Mouse (Mus musculus) lung, embryonic 14.5 days (tissue): ENCODE results near the gene Cog5. TPM values are rescaled to one million over a fixed set of nuclear protein-coding genes. Genes with fewer than 3 reads are reported as not detected.
A peak's percentile ranks its signal among the peaks of the same experiment; 100 is the strongest.

Experiments
- ATAC-seq: fragments of 200-750 bp; cut with Nextera tagmentation; 2 replicates; pipeline ENCODE4 v1.8.0; 2017; ENCODE audit warnings: mild to moderate bottlenecking, moderate TSS enrichment, moderate library complexity; ENCODE audit not compliant: insufficient read depth
- DNase-seq: peaks from one replicate; pipeline ENCODE4 v3.0.0-alpha.2; 2015
- H3K27ac ChIP-seq: fragments of 300-500 bp; sonication (generic); 2 replicates; pipeline ENCODE4 v1.5.1; 2014; ENCODE audit warnings: low read depth, mild to moderate bottlenecking, moderate library complexity
- H3K27me3 ChIP-seq: fragments of 300-500 bp; sonication (generic); 2 replicates; pipeline ENCODE4 v1.6.1; 2014; ENCODE audit warnings: low read length, control low read depth; ENCODE audit not compliant: insufficient read depth
- H3K36me3 ChIP-seq: fragments of 300-500 bp; sonication (generic); 2 replicates; pipeline ENCODE4 v1.6.1; 2014; ENCODE audit warnings: control low read depth; ENCODE audit not compliant: insufficient read depth
- H3K4me1 ChIP-seq: fragments of 300-500 bp; sonication (generic); 2 replicates; pipeline ENCODE4 v1.6.1; 2014; ENCODE audit warnings: antibody characterized with exemption, control low read depth; ENCODE audit not compliant: insufficient read depth
- H3K4me2 ChIP-seq: fragments of 300-500 bp; sonication (generic); 2 replicates; pipeline ENCODE4 v1.6.1; 2014; ENCODE audit warnings: mild to moderate bottlenecking
- H3K4me3 ChIP-seq: fragments of 300-500 bp; sonication (generic); 2 replicates; pipeline ENCODE4 v1.5.1; 2014; ENCODE audit warnings: low read depth, low read length
- H3K9ac ChIP-seq: fragments of 300-500 bp; sonication (generic); 2 replicates; pipeline ENCODE4 v1.6.1; 2014
- H3K9me3 ChIP-seq: fragments of 300-500 bp; sonication (generic); 2 replicates; pipeline ENCODE4 v1.6.1; 2016; ENCODE audit warnings: low read depth, low read length, control low read depth
- CTCF ChIP-seq: IDR thresholded peaks from 2 replicates; pipeline ENCODE4 v1.5.1; 2016; ENCODE audit warnings: antibody characterized with exemption, low read depth
- WGBS: fragments of 180-500 bp; shearing (Covaris S2); extraction: QIAGEN DNeasy Blood & Tissue Kit; methylation state at CpG from one replicate; pipeline ENCODE4 v1.1.7; 2014; 5-methylcytosine and 5-hydroxymethylcytosine counted together
- polyA plus RNA-seq: library from polyadenylated mRNA; unstranded; fragments of >200 nt; fragmentation: Nextera tagmentation; extraction: Ambion mirVana; gene quantifications from 2 replicates; pipeline ENCODE4 v1.2.1, GENCODE M21; 2014

Cog5 gene
- polyA plus RNA-seq, 1 experiment from 2014 or later, result 34.0 TPM

GRCm38 (mm10) chr12:31667187-31667586 is 12.5 kb downstream of the Cog5 start:
- WGBS, result 63% methylated on average over 3 of the region's 3 CpGs
- Histone ChIP-seq H3K27ac (no peak overlapping the region), H3K36me3 (peaks cover 42% of the 10 kb centered on the region), H3K9ac (no peak overlapping the region), H3K4me2 (no peak overlapping the region), H3K4me3 (no peak overlapping the region), H3K9me3 (no peaks in the 10 kb centered on the region), H3K27me3 (no peaks in the 10 kb centered on the region), H3K4me1 (no peaks in the 10 kb centered on the region)
- DNase-seq (no peak), ATAC-seq (no peak)
- TF ChIP-seq CTCF, result no peak

- Histone ChIP-seq H3K36me3 (0 out of 2 replicates have a peak, but pooled peaks cover 2% of the 10 kb centered on the region), H3K27me3 (no peaks in the 10 kb centered on the region), H3K9me3 (no peaks in the 10 kb centered on the region), H3K9ac (no peak overlapping the region), H3K27ac (no peak overlapping the region), H3K4me1 (no peaks in the 10 kb centered on the region), H3K4me3 (no peak overlapping the region), H3K4me2 (no peak overlapping the region)
- TF ChIP-seq CTCF, result no peak
- DNase-seq, result no peak
- WGBS, result 86% methylated on average over 3 of the region's 3 CpGs
- ATAC-seq, result no peak
Observed at GRCm38 (mm10) chr12:31686679-31687078, 32.0 kb downstream of the Cog5 start.

GRCm38 (mm10) chr12:31693278-31693677 is 38.6 kb downstream of the Cog5 start:
- no peak for TF ChIP-seq CTCF
- Histone ChIP-seq H3K27me3 (no peaks in the 10 kb centered on the region), H3K9ac (no peak overlapping the region), H3K9me3 (no peaks in the 10 kb centered on the region), H3K4me1 (no peaks in the 10 kb centered on the region), H3K4me2 (no peak overlapping the region), H3K36me3 (no peaks in the 10 kb centered on the region), H3K27ac (no peak overlapping the region), H3K4me3 (no peak overlapping the region)
- ATAC-seq (no peak), DNase-seq (no peak)
- 75% methylated on average over 1 of the region's 1 CpGs for WGBS

GRCm38 (mm10) chr12:31700623-31701347 is 46.1 kb downstream of the Cog5 start:
- Histone ChIP-seq H3K4me1 (no peaks in the 10 kb centered on the region), H3K4me2 (no peak overlapping the region), H3K27me3 (no peaks in the 10 kb centered on the region), H3K36me3 (no peaks in the 10 kb centered on the region), H3K9me3 (no peaks in the 10 kb centered on the region), H3K9ac (no peak overlapping the region), H3K27ac (no peak overlapping the region), H3K4me3 (no peak overlapping the region)
- ATAC-seq (no peak), DNase-seq (no peak)
- no peak for TF ChIP-seq CTCF
- WGBS, result 60% methylated on average over 5 of the region's 5 CpGs

GRCm38 (mm10) chr12:31701411-31701810 is 46.7 kb downstream of the Cog5 start:
- Histone ChIP-seq H3K9ac (no peak overlapping the region), H3K4me3 (no peak overlapping the region), H3K27me3 (no peaks in the 10 kb centered on the region), H3K4me1 (no peaks in the 10 kb centered on the region), H3K9me3 (no peaks in the 10 kb centered on the region), H3K27ac (no peak overlapping the region), H3K4me2 (no peak overlapping the region), H3K36me3 (no peaks in the 10 kb centered on the region)
- ATAC-seq, result no peak
- DNase-seq, result no peak
- TF ChIP-seq CTCF, result no peak
- whole genome bisulfite sequencing, result 54% methylated on average over 5 of the region's 5 CpGs

GRCm38 (mm10) chr12:31703904-31704303 is 49.2 kb downstream of the Cog5 start:
- H3K9me3 ChIP-seq, result no peaks in the 10 kb centered on the region
- H3K27ac ChIP-seq, result no peak overlapping the region
- H3K27me3 ChIP-seq, result no peaks in the 10 kb centered on the region
- peak; percentile 15 for TF ChIP-seq CTCF
- no peaks in the 10 kb centered on the region for H3K36me3 ChIP-seq
- no peak overlapping the region for H3K4me2 ChIP-seq
- H3K4me3 ChIP-seq, result no peak overlapping the region
- no peak for ATAC-seq
- H3K4me1 ChIP-seq, result no peaks in the 10 kb centered on the region
- no peak overlapping the region for H3K9ac ChIP-seq
- WGBS, result 57% methylated on average over 6 of the region's 6 CpGs
- no peak for DNase-seq

- no peaks in the 10 kb centered on the region for H3K27me3 ChIP-seq
- WGBS, result 34% methylated on average over 2 of the region's 2 CpGs
- H3K9me3 ChIP-seq, result no peaks in the 10 kb centered on the region
- ATAC-seq, result no peak
- no peaks in the 10 kb centered on the region for H3K36me3 ChIP-seq
- TF ChIP-seq CTCF, result no peak
- H3K4me1 ChIP-seq, result no peaks in the 10 kb centered on the region
- peak; percentile 51 for DNase-seq
- no peak overlapping the region for H3K4me2 ChIP-seq
- H3K4me3 ChIP-seq, result no peak overlapping the region
- no peak overlapping the region for H3K9ac ChIP-seq
- no peak overlapping the region for H3K27ac ChIP-seq
Observed at GRCm38 (mm10) chr12:31706168-31706567, 51.5 kb downstream of the Cog5 start.
